Mouse (Mus musculus): ENCODE measurements around the gene Gm28043. TPM values are rescaled to one million over a fixed set of nuclear protein-coding genes. Genes with fewer than 3 reads are reported as not detected.

The Gm28043 gene
- total and polyA plus RNA-seq, 3 experiments: 1.3 to 3.4 TPM; not detected in 1

DNA sequence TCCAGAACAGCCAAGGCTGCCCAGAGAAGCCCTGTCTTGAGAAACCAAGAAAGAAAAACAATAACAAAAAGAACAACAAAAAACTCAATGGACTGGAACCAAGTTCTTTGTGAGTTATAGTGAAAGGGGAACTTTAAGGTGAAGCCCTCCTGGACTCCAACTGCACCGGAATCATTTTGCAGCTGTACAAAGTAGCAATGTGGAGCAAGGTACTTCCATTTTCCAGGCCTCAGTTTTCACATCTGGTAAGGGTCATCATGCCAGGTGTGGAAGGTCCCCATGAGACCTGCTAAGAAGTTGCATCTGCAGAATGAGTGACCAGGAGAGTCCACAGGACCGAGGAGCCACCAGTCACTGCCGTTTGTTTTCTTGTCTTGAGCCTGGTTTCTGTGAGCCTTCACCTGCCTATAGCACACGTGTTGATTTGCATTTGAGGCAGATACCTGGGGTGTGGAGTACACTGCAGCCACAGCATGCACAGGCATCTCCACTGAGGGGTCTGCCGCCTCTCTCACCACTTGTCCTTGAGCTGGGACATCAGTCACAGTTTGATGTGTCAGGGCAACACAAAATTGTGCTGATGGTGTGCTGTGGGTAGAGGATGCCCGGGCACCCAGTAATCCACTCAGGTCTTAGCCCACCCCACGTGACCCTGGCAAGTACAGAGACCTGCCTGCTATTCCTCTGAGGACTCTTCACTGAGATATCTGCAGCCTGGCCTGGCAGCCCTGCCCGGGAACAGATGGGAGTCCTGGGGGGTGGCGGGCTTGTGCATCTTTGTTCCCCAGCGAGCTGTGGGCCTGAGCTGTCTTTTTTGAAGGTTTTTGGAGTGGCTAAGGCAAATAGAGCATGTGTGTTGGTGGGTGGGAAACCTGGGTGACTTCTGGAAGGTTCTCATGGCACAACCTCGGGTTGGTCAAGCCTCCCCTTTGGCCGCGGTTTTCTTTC, 105.2 kb downstream of the Gm28043 start:
- peaks cover 0 to 13% of the 10 kb centered on the region in 2 experiments; a peak in 2 of 4 replicates for H3K36me3 ChIP-seq (ENCODE audit: control insufficient read depth in 1 of 2, insufficient read depth in 2 of 2, low read length in 2 of 2)
- H3K4me1 ChIP-seq (ENCODE audit: control insufficient read depth in 1 of 2, insufficient read depth in 2 of 2, low read length in 2 of 2): peaks cover 4 to 15% of the 10 kb centered on the region in 2 experiments; a peak in 3 of 4 replicates
- no peak overlapping the region for H3K4me3 ChIP-seq (ENCODE audit: control insufficient read depth in 1 of 2, insufficient read depth in 1 of 2, low read depth in 2 of 2, low read length in 2 of 2)
- H3K79me2 ChIP-seq (ENCODE audit: control insufficient read depth, insufficient read depth, low read length, poor library complexity): peaks cover 6% of the 10 kb centered on the region
- no peak for DNase-seq (ENCODE audit: low read depth, low spot score)
- TF ChIP-seq NRF1 (IDR thresholded peaks at IDR 0.05; ENCODE audit: insufficient read depth, low read depth, low read length, poor library complexity, severe bottlenecking) (no peak), ZKSCAN1 (IDR thresholded peaks at IDR 0.05; ENCODE audit: low read depth, low read length) (no peak), HCFC1 (IDR thresholded peaks at IDR 0.05; ENCODE audit: low read depth, low read length) (no peak), ETS1 (IDR thresholded peaks at IDR 0.05; ENCODE audit: low read depth, low read length) (no peak), MXI1 (IDR thresholded peaks at IDR 0.05; ENCODE audit: low read depth, low read length) (no peak), CHD2 (IDR thresholded peaks at IDR 0.05; ENCODE audit: low read length) (no peak), POLR2A (IDR thresholded peaks at IDR 0.05; ENCODE audit: control insufficient read depth in 1 of 2, insufficient read depth in 1 of 2, low read depth in 1 of 2, low read length in 2 of 2, poor library complexity in 1 of 2) (no peak), ZC3H11A (IDR thresholded peaks at IDR 0.05; ENCODE audit: low read depth, low read length) (no peak), TBP (IDR thresholded peaks at IDR 0.05; ENCODE audit: low read depth, low read length) (no peak)
- H3K9me3 ChIP-seq (replicated peaks; ENCODE audit: insufficient read depth, low read length): no peaks in the 10 kb centered on the region
- no peak overlapping the region for H3K9ac ChIP-seq (ENCODE audit: control insufficient read depth, low read depth, low read length, poor library complexity, severe bottlenecking)
- no peaks in the 10 kb centered on the region for H3K27me3 ChIP-seq (ENCODE audit: control insufficient read depth in 1 of 2, insufficient read depth in 2 of 2, low read length in 2 of 2)
- no peak overlapping the region for H3K27ac ChIP-seq (ENCODE audit: control insufficient read depth, low read depth, low read length)

GRCm38 (mm10) chr17:29720755-29721365, 106.2 kb downstream of the Gm28043 start:
- no peak for DNase-seq (ENCODE audit: low read depth, low spot score)
- H3K9me3 ChIP-seq (replicated peaks; ENCODE audit: insufficient read depth, low read length): no peaks in the 10 kb centered on the region
- no peak overlapping the region for H3K9ac ChIP-seq (ENCODE audit: control insufficient read depth, low read depth, low read length, poor library complexity, severe bottlenecking)
- no peaks in the 10 kb centered on the region for H3K27me3 ChIP-seq (ENCODE audit: control insufficient read depth in 1 of 2, insufficient read depth in 2 of 2, low read length in 2 of 2)
- peaks cover 0 to 10% of the 10 kb centered on the region in 2 experiments; a peak in 2 of 4 replicates for H3K36me3 ChIP-seq (ENCODE audit: control insufficient read depth in 1 of 2, insufficient read depth in 2 of 2, low read length in 2 of 2)
- TF ChIP-seq RCOR1 (IDR thresholded peaks at IDR 0.05; ENCODE audit: low read depth, low read length) (no peak), HCFC1 (IDR thresholded peaks at IDR 0.05; ENCODE audit: low read depth, low read length) (no peak), POLR2A (IDR thresholded peaks at IDR 0.05; ENCODE audit: control insufficient read depth in 1 of 2, insufficient read depth in 1 of 2, low read depth in 1 of 2, low read length in 2 of 2, poor library complexity in 1 of 2) (no peak), TBP (IDR thresholded peaks at IDR 0.05; ENCODE audit: low read depth, low read length) (no peak), ZNF384 (IDR thresholded peaks at IDR 0.05; ENCODE audit: low read depth, low read length) (no peak), MXI1 (IDR thresholded peaks at IDR 0.05; ENCODE audit: low read depth, low read length) (no peak), USF2 (IDR thresholded peaks at IDR 0.05; ENCODE audit: borderline replicate concordance in 1 of 2, insufficient read depth in 1 of 2, low read depth in 1 of 2, low read length in 2 of 2) (no peak), CTCF (IDR thresholded peaks at IDR 0.05 in 2 of 3, conservative IDR thresholded peaks at IDR 0.05 in 1 of 3; ENCODE audit: control insufficient read depth in 1 of 3, insufficient read depth in 1 of 3, low read depth in 2 of 3, low read length in 3 of 3, poor library complexity in 1 of 3, severe bottlenecking in 1 of 3) (no peak), MAFK (IDR thresholded peaks at IDR 0.05; ENCODE audit: borderline replicate concordance, low read depth, low read length) (no peak), MYC (IDR thresholded peaks at IDR 0.05; ENCODE audit: low read depth, low read length) (no peak), MAZ (IDR thresholded peaks at IDR 0.05; ENCODE audit: low read depth, low read length) (no peak), ZC3H11A (IDR thresholded peaks at IDR 0.05; ENCODE audit: low read depth, low read length) (no peak), EP300 (IDR thresholded peaks at IDR 0.05; ENCODE audit: low read depth in 1 of 2, low read length in 2 of 2) (no peak), SMC3 (IDR thresholded peaks at IDR 0.05; ENCODE audit: low read depth, low read length) (no peak), CHD2 (IDR thresholded peaks at IDR 0.05; ENCODE audit: low read length) (no peak), ZKSCAN1 (IDR thresholded peaks at IDR 0.05; ENCODE audit: low read depth, low read length) (no peak)
- H3K4me1 ChIP-seq (ENCODE audit: control insufficient read depth in 1 of 2, insufficient read depth in 2 of 2, low read length in 2 of 2): peaks cover 4 to 19% of the 10 kb centered on the region in 2 experiments; a peak in 3 of 4 replicates
- peaks cover 6% of the 10 kb centered on the region for H3K79me2 ChIP-seq (ENCODE audit: control insufficient read depth, insufficient read depth, low read length, poor library complexity)
- no peak overlapping the region for H3K27ac ChIP-seq (ENCODE audit: control insufficient read depth, low read depth, low read length)
- no peak overlapping the region for H3K4me3 ChIP-seq (ENCODE audit: control insufficient read depth in 1 of 2, insufficient read depth in 1 of 2, low read depth in 2 of 2, low read length in 2 of 2)
